Mouse (Mus musculus) thymus, adult 2 months (tissue): Measurements from ENCODE around the gene Sec14l1. TPM values are rescaled to one million over a fixed set of nuclear protein-coding genes. Genes with fewer than 3 reads are reported as not detected.

ENCODE experiments used
- DNase-seq: peaks from one replicate; pipeline ENCODE4 v3.0.0; 2021
- H3K27ac ChIP-seq: fragments of 200-500 bp; 2 replicates; pipeline ENCODE4 v1.5.1; 2012; ENCODE audit warnings: low read length, control low read depth; ENCODE audit not compliant: control insufficient read depth, insufficient read depth
- H3K27me3 ChIP-seq: fragments of 200-500 bp; 2 replicates; pipeline ENCODE4 v1.6.1; 2012; ENCODE audit warnings: mild to moderate bottlenecking, low read length, moderate library complexity, mixed read lengths; ENCODE audit not compliant: control insufficient read depth, insufficient read depth
- H3K36me3 ChIP-seq: fragments of 200-500 bp; 2 replicates; pipeline ENCODE4 v1.6.1; 2012; ENCODE audit warnings: mild to moderate bottlenecking, low read length, moderate library complexity; ENCODE audit not compliant: control insufficient read depth, insufficient read depth
- H3K4me1 ChIP-seq: fragments of 200-500 bp; replicated peaks from 2 replicates; pipeline ENCODE4 v1.6.1; 2012; ENCODE audit warnings: low read length; ENCODE audit not compliant: control insufficient read depth, insufficient read depth
- H3K4me3 ChIP-seq: fragments of 200-500 bp; 2 replicates; pipeline ENCODE4 v1.5.1; 2012; ENCODE audit warnings: mild to moderate bottlenecking, low read length, control low read depth, moderate library complexity; ENCODE audit not compliant: control insufficient read depth, insufficient read depth
- CTCF ChIP-seq: fragments of 200-500 bp; IDR thresholded peaks from 2 replicates; pipeline ENCODE4 v1.5.1; 2012; ENCODE audit warnings: mild to moderate bottlenecking, control low read depth, low read length, moderate library complexity, borderline replicate concordance; ENCODE audit not compliant: control insufficient read depth, poor library complexity, insufficient read depth; ENCODE audit errors: extremely low read depth
- POLR2A ChIP-seq: fragments of 200-500 bp; IDR thresholded peaks from 2 replicates; pipeline ENCODE4 v1.6.1; 2012; ENCODE audit warnings: mild to moderate bottlenecking, low read length, control low read depth, moderate library complexity; ENCODE audit not compliant: control insufficient read depth, poor library complexity, insufficient read depth; ENCODE audit errors: extremely low read depth
- WGBS: fragments of 180-500 bp; shearing (Covaris S2); methylation state at CpG from one replicate; pipeline ENCODE4 v1.1.7; 2018; 5-methylcytosine and 5-hydroxymethylcytosine counted together
- polyA plus RNA-seq: library from polyadenylated mRNA; depleted of rRNA; stranded (reverse); fragments of >200 nt; gene quantifications from 2 replicates; pipeline ENCODE4 v1.2.3, GENCODE M21; 2012

Gene Sec14l1
- polyA plus RNA-seq, 1 experiment, result 84.8 TPM

DNA sequence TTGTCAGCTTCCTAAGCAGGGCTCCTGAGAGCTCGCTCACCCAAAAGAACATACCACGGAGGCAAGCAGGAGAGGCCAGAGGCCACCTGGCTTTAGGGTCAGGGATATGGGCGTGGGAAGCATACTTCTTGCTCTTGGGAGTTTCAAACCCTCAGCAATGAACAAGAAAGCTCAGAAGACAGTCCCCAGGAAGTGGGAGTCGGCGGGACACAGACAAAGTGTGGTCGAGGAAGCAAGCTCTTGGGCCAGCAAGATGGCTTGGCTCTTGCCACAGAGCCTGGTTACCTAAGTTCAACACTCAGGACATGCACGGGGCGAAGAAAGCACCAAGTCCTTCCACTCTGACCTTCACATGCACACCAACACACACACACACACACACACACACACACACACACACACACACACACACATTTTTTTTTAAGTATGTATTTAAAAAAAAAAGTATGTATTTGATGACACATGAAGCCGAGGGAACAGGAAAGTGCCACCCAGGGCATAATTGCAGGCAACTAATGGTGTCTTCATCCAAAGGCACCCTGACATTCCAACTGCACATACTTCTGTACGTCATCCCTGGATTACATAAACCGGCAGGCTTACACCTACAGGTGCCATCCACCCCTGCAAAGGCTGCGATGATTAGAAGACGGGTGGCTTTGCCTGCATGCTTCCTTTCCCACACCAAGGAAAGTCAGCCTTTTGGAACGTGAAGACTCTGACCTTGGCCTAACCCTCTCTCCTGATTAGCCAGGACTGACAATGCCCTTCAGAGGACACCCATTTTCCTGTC lies 12.8 kb upstream of the Sec14l1 start:
- 83% methylated on average over 14 of the region's 14 CpGs for WGBS
- no peak overlapping the region for H3K4me3 ChIP-seq
- H3K27ac ChIP-seq, result no peak overlapping the region
- no peak for DNase-seq
- TF ChIP-seq POLR2A, result no peak
- no peak for TF ChIP-seq CTCF
- H3K36me3 ChIP-seq, result no peaks in the 10 kb centered on the region
- H3K4me1 ChIP-seq, result peaks cover 2% of the 10 kb centered on the region; the same call in 1 of the 2 replicates
- H3K27me3 ChIP-seq, result no peaks in the 10 kb centered on the region

DNA sequence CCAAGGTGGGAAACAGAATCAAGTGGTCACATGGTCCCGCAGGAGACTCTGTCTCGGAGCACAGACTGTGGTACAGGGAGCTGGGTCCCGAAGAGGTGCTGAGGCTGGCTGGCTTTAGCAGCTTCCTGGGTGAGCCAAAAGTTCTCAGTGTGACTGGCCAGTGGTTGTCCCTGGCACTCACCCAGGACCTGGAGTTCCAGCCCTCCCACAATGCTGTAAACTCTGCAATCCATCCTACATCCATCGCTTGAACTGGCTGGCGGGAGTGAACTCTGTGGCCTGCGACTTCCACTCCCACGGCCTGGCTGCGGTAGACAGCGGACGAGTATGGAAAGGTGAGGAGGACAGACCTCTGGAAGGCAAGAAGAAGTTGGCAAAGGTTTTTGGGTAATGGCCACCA lies 11.4 kb upstream of the Sec14l1 start:
- H3K36me3 ChIP-seq, result no peaks in the 10 kb centered on the region
- no peak overlapping the region for H3K4me3 ChIP-seq
- H3K4me1 ChIP-seq, result peaks cover 2% of the 10 kb centered on the region; the same call in 1 of the 2 replicates
- TF ChIP-seq CTCF (no peak), POLR2A (no peak)
- no peaks in the 10 kb centered on the region for H3K27me3 ChIP-seq
- no peak for DNase-seq
- 94% methylated on average over 10 of the region's 10 CpGs for WGBS
- H3K27ac ChIP-seq, result no peak overlapping the region

DNA sequence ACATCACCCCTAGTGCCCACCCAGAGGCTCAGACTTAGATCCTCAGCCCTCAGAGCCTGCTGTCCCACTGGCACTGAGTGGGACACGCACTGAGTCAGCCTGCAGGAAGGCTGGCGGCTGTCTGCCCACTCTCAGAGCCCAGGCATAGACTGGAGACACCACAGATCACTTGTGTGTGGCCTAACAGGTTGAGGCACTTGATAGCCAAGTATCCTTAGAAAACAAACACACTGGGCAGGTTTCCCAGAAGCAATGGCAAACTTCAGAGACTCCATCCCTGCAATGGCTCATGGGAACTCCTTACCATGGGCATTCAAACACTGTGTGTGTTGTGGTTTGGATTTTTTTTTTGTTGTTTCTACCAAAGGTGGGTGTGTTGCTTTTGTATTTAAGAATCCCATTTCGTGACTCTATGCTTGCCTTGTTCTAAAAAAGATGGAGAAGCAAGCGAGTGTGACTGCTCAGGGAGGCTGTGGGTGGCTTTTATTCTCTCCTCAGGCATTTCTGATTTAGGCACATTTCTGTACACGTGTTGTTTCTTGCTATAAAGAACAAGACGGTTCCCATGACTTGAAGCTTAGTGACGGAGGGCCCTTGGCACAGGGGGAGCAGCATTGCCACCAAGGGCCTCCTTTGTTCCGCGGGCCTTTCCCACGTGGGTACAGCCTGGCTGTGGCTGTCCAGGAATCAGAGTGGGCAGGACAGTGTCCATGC lies 10.8 kb upstream of the Sec14l1 start:
- DNase-seq, result no peak
- 90% methylated on average over 10 of the region's 10 CpGs for WGBS
- Histone ChIP-seq H3K27ac (no peak overlapping the region), H3K27me3 (no peaks in the 10 kb centered on the region), H3K4me3 (no peak overlapping the region), H3K36me3 (no peaks in the 10 kb centered on the region), H3K4me1 (0 out of 2 replicates have a peak, but pooled peaks cover under 1% of the 10 kb centered on the region)
- TF ChIP-seq CTCF, result no peak
- TF ChIP-seq POLR2A, result no peak

DNA sequence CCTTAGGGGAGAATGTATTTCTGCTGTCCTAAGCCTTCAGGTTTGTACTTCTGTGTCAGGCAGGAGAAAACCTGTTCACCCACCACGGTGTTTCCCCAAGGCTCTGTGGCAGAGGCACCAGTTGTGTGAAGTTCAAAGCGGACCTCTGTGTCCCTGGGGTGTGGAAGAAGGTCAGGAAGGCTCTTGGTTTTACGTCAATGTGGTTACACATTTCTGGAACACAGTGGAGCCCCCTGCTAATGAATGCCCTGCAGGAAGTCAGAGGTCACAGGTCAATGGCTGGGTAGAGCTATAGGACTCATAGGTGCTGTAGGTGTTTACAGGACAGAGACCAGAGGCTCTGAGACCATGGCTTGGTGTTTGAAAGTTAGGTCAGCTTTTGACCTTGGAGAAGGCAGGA lies 9.7 kb upstream of the Sec14l1 start:
- Histone ChIP-seq H3K27ac (no peak overlapping the region), H3K4me1 (peaks cover 9% of the 10 kb centered on the region; the same call in 1 of the 2 replicates), H3K36me3 (no peaks in the 10 kb centered on the region), H3K27me3 (no peaks in the 10 kb centered on the region), H3K4me3 (no peak overlapping the region)
- WGBS, result 77% methylated on average over 3 of the region's 3 CpGs
- DNase-seq, result no peak
- TF ChIP-seq CTCF, result no peak
- no peak for TF ChIP-seq POLR2A

DNA sequence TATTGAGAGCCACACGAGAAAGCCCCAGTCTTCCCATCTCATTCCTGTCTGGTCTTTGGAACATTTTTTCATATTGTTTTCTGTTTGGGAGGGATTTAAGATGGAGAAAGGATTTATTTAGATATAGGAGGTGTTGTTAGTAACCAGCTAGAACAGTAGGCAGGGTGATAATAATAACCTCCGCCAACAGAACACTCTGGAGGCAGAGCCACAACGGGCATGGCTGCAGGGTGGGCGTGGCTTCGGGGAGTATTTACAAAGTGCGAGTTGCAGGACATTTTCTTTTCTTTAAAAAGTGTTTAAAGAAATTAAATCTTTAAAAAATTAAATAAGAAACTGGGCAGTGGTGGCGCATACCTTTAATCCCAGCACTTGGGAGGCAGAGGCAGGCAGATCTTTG lies 9.1 kb upstream of the Sec14l1 start:
- no peak for DNase-seq
- H3K27me3 ChIP-seq, result no peaks in the 10 kb centered on the region
- peaks cover 9% of the 10 kb centered on the region; the same call in 1 of the 2 replicates for H3K4me1 ChIP-seq
- H3K27ac ChIP-seq, result no peak overlapping the region
- no peaks in the 10 kb centered on the region for H3K36me3 ChIP-seq
- TF ChIP-seq CTCF, result no peak
- 90% methylated on average over 7 of the region's 7 CpGs for WGBS
- H3K4me3 ChIP-seq, result no peak overlapping the region

DNA sequence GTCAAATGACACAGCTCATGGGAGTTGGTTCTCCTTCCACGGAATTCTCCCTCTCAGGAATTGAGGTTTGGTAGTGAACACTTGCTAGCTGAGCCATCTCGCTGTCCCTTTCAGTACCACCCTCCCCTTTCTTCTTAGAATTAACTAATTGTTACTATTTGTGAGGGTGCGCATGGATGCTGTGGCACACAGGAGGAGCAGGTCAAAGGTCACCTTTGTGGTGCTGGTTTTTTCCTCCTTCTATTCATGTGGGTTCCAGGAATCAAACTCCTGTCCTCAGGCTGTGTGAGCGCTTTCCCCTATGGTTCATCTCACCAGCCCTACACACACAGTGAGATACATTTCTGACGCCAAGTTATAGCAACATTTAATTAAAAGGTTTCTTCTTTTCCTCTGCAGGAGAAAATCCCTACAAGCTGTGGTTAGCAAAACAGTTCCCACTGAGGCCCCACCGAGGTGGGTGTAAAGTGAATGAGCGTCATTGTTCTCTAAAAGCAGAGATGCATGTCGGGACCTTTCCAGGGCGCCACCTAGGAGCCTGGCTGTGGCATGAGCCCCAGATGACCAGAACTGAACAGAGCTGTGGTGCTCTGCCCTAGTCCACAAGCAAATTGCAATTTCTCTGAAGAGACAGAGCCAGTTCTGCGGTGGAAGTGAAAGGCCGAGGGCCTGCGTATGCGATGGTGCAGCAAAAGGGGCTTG lies 8.2 kb upstream of the Sec14l1 start:
- Histone ChIP-seq H3K27me3 (no peaks in the 10 kb centered on the region), H3K27ac (no peak overlapping the region), H3K36me3 (no peaks in the 10 kb centered on the region), H3K4me1 (peaks cover 9% of the 10 kb centered on the region; the same call in 1 of the 2 replicates), H3K4me3 (no peak overlapping the region)
- DNase-seq, result no peak
- no peak for TF ChIP-seq POLR2A
- WGBS, result 78% methylated on average over 13 of the region's 13 CpGs
